ENCODE assay signal across 8 mouse cellular contexts in the genomic region with DNA sequence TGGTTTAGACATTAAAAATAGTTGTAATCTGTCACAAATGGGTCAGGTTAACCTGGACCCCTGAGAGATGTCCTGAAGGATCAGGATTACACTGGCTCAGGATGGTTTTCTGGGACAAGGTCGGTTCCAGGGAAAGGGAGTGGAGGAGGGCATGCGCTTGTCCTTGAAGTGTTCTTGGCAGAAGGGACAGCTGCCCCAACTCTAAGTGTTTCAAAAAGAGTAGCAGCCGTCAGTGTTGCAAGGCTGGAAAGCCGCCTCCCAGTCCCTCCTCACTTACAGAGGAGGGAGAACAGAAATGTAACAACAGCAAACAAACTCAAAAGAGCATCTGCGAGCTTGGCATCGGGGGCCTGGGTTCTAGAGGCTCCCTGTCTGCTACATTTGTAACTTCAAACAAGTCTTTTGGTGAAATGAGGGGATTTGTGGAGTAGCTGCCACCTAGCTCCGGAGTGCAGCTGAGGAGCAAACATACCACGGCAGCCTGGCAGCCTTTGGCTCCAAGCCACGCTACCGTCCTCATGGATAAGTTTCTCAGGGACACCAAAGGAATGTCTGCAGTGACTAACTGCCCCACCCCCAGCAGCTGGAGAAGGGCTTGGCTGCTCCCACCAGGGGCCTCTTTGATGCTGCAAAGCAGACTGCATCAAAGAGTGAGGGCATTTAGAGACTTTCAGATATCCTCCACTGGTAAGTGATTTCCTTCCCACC. TPM values are rescaled to one million over a fixed set of nuclear protein-coding genes. Genes with fewer than 3 reads are reported as not detected.
A peak's percentile ranks its signal among the peaks of the same experiment; 100 is the strongest.
DNase-seq lines count a peak whose midpoint lies in the region; ATAC-seq and TF ChIP-seq lines count a peak whose summit lies in the region.

No protein-coding gene starts in this region.

- no peak for TF ChIP-seq CTCF in left cerebral cortex, adult 2 months (IDR thresholded peaks at IDR 0.05)
- no peak for TF ChIP-seq CTCF in hindbrain, postnatal 0 days (IDR thresholded peaks at IDR 0.05; ENCODE audit: low read depth)
- TF ChIP-seq CTCF in testis, adult 2 months (IDR thresholded peaks at IDR 0.05; ENCODE audit: control insufficient read depth, insufficient read depth, insufficient replicate concordance, low read depth, low read length): no peak

- H3K9ac ChIP-seq in forebrain, embryonic 14.5 days (ENCODE audit: low read length): no peak overlapping the region; the same call in 1 of the 2 replicates
- H3K9ac ChIP-seq in hindbrain, postnatal 0 days (replicated peaks; ENCODE audit: low read length): no peak overlapping the region
- no peak overlapping the region for H3K9ac ChIP-seq in liver, embryonic 12.5 days

- H3K27ac ChIP-seq in left cerebral cortex, adult 2 months: peak overlapping the region; percentile 55; the same call in 1 of the 2 replicates
- H3K27ac ChIP-seq in forebrain, embryonic 14.5 days (ENCODE audit: low read depth, low read length): no peak overlapping the region
- peak overlapping the region; percentile 51; the same call in 1 of the 2 replicates for H3K27ac ChIP-seq in hindbrain, postnatal 0 days
- H3K27ac ChIP-seq in testis, adult 2 months (ENCODE audit: control insufficient read depth, insufficient read depth, low read depth, low read length): peak overlapping the region; percentile 42
- no peak overlapping the region for H3K27ac ChIP-seq in liver, embryonic 12.5 days

- ATAC-seq in forebrain, embryonic 14.5 days: 0 out of 2 replicates have a peak, but pooled peaks have one; percentile 10
- peak; percentile 66 for ATAC-seq in hindbrain, postnatal 0 days
- no peak for ATAC-seq in liver, embryonic 12.5 days

- no peaks in the 10 kb centered on the region; the same call in 1 of the 2 replicates for H3K36me3 ChIP-seq in forebrain, embryonic 14.5 days (ENCODE audit: control insufficient read depth, insufficient read depth, low read length)
- H3K36me3 ChIP-seq in hindbrain, postnatal 0 days (ENCODE audit: insufficient read depth, low read length): no peaks in the 10 kb centered on the region
- no peaks in the 10 kb centered on the region for H3K36me3 ChIP-seq in testis, adult 2 months (ENCODE audit: control insufficient read depth, insufficient read depth, low read length)
- H3K36me3 ChIP-seq in liver, embryonic 12.5 days: no peaks in the 10 kb centered on the region

- intact Hi-C loops in left cerebral cortex, adult 2 months (cut with DNase I): no loop called here

- 10% methylated on average over 10 of the region's 10 CpGs for WGBS in forebrain, embryonic 14.5 days
- WGBS in hindbrain, postnatal 0 days: 16% methylated on average over 10 of the region's 10 CpGs
- 22% methylated on average over 10 of the region's 10 CpGs for whole genome bisulfite sequencing in liver, embryonic 12.5 days (ENCODE audit: insufficient replicate concordance)

- no peaks in the 10 kb centered on the region for H3K27me3 ChIP-seq in forebrain, embryonic 14.5 days (replicated peaks; ENCODE audit: control insufficient read depth, insufficient read depth, low read length)
- H3K27me3 ChIP-seq in hindbrain, postnatal 0 days (ENCODE audit: insufficient read depth, low read length): no peaks in the 10 kb centered on the region
- H3K27me3 ChIP-seq in testis, adult 2 months (ENCODE audit: control insufficient read depth, insufficient read depth, low read length): no peaks in the 10 kb centered on the region
- H3K27me3 ChIP-seq in liver, embryonic 12.5 days (replicated peaks): peaks cover 13% of the 10 kb centered on the region

- no peak overlapping the region; the same call in 1 of the 2 replicates for H3K4me2 ChIP-seq in forebrain, embryonic 14.5 days (ENCODE audit: low read length)
- H3K4me2 ChIP-seq in hindbrain, postnatal 0 days (ENCODE audit: low read depth, low read length): peak overlapping the region; percentile 11; the same call in 1 of the 2 replicates
- H3K4me2 ChIP-seq in liver, embryonic 12.5 days: no peak overlapping the region

- no peak for TF ChIP-seq POLR2A in testis, adult 2 months (IDR thresholded peaks at IDR 0.05; ENCODE audit: control insufficient read depth, low read depth, low read length)

- DNase-seq in left cerebral cortex, adult 2 months (ENCODE audit: extremely low spot score in 1 of 2, low spot score in 2 of 2): peak; percentile 37 to 38
- no peak for DNase-seq in left cerebral cortex, adult 8-10 months (ENCODE audit: low spot score in 2 of 2)
- DNase-seq in adrenal gland, postnatal 36 days: peak; percentile 89 to 94
- peak; percentile 67 for DNase-seq in forebrain, embryonic 14.5 days (ENCODE audit: low spot score)
- peak; percentile 65 for DNase-seq in hindbrain, postnatal 0 days (ENCODE audit: low spot score)
- peak; percentile 75 for DNase-seq in lung, postnatal 25 days (ENCODE audit: low spot score)

- H3K4me3 ChIP-seq in left cerebral cortex, adult 2 months: no peak overlapping the region
- no peak overlapping the region for H3K4me3 ChIP-seq in forebrain, embryonic 14.5 days (ENCODE audit: low read depth, low read length)
- H3K4me3 ChIP-seq in hindbrain, postnatal 0 days (ENCODE audit: low read length): no peak overlapping the region
- H3K4me3 ChIP-seq in testis, adult 2 months (ENCODE audit: control insufficient read depth, low read depth, low read length): no peak overlapping the region
- H3K4me3 ChIP-seq in liver, embryonic 12.5 days: no peak overlapping the region

- H3K4me1 ChIP-seq in forebrain, embryonic 14.5 days (ENCODE audit: control insufficient read depth, insufficient read depth, low read length): peaks cover 29% of the 10 kb centered on the region
- peaks cover 21% of the 10 kb centered on the region for H3K4me1 ChIP-seq in hindbrain, postnatal 0 days (ENCODE audit: insufficient read depth, low read length)
- H3K4me1 ChIP-seq in testis, adult 2 months (ENCODE audit: control insufficient read depth, insufficient read depth, low read length): no peaks in the 10 kb centered on the region; the same call in 1 of the 2 replicates
- peaks cover 6% of the 10 kb centered on the region; the same call in 1 of the 2 replicates for H3K4me1 ChIP-seq in liver, embryonic 12.5 days

- H3K9me3 ChIP-seq in forebrain, embryonic 14.5 days (replicated peaks; ENCODE audit: control insufficient read depth, low read length): no peaks in the 10 kb centered on the region
- H3K9me3 ChIP-seq in hindbrain, postnatal 0 days (ENCODE audit: low read length): no peaks in the 10 kb centered on the region
- no peaks in the 10 kb centered on the region for H3K9me3 ChIP-seq in liver, embryonic 12.5 days (replicated peaks)

RNA-seq across cellular contexts. Expression of a gene that starts 44.5 kb away (rescaled TPM):
- total RNA-seq in left cerebral cortex, adult 2 months (2021): 100 to 1,000 TPM; 103 to 122 TPM
- total RNA-seq in left cerebral cortex, adult 8-10 months (2022): 100 to 1,000 TPM; 111 to 123 (median 120) TPM
- 10 to 100 TPM in 1 of 2 experiments, 1 to 10 TPM in 1; 5.6 to 12.9 TPM for total RNA-seq in adrenal gland, postnatal 36 days (2021)
- 17.5 and 24.5 TPM in 2 replicates for polyA plus RNA-seq in forebrain, embryonic 14.5 days (2014; fragmentation: Nextera tagmentation; extraction: Ambion mirVana)
- total RNA-seq in hindbrain, postnatal 0 days (2014; rRNA removed): 27.0 and 29.1 TPM in 2 replicates
- polyA plus RNA-seq in hindbrain, postnatal 0 days (2015; fragmentation: Nextera tagmentation; extraction: Ambion mirVana): 13.8 and 14.7 TPM in 2 replicates
- 5.6 and 6.8 TPM in 2 replicates for polyA plus RNA-seq in testis, adult 2 months (2012; rRNA removed)
- polyA plus RNA-seq in liver, embryonic 12.5 days (2016; fragmentation: Nextera tagmentation; extraction: Ambion mirVana): 0.60 and 0.75 TPM in 2 replicates

Comparison
In these comparisons a context has a peak if more than half of its experiments do, and no peak if none do; other contexts are left out.
1. DNase-seq: peak in left cerebral cortex, adult 2 months (2 of 2), adrenal gland, postnatal 36 days (2 of 2), forebrain, embryonic 14.5 days (single experiment), hindbrain, postnatal 0 days (single experiment) and lung, postnatal 25 days (single experiment); none in left cerebral cortex, adult 8-10 months (0 of 2).
2. H3K27ac ChIP-seq: peak in left cerebral cortex, adult 2 months (single experiment), hindbrain, postnatal 0 days (single experiment) and testis, adult 2 months (single experiment); none in forebrain, embryonic 14.5 days (single experiment) and liver, embryonic 12.5 days (single experiment).